8 mouse cellular contexts compared by ENCODE assay signal in genomic region chr1:60179376-60179775, GRCm38 (mm10). TPM values are rescaled to one million over a fixed set of nuclear protein-coding genes. Genes with fewer than 3 reads are reported as not detected.
DNase-seq lines count a peak whose midpoint lies in the region; ATAC-seq lines count a peak whose summit lies in the region.

No protein-coding gene starts in this region.

- peak overlapping the region; percentile 70 for H3K4me2 ChIP-seq in heart, embryonic 13.5 days
- peak overlapping the region; percentile 70 for H3K4me2 ChIP-seq in forebrain, embryonic 13.5 days
- peak overlapping the region; percentile 96 for H3K4me2 ChIP-seq in liver, embryonic 16.5 days (ENCODE audit: low read depth, low read length)

- peaks cover 17% of the 10 kb centered on the region for H3K4me1 ChIP-seq in heart, embryonic 13.5 days
- peaks cover 13% of the 10 kb centered on the region for H3K4me1 ChIP-seq in forebrain, embryonic 13.5 days
- peaks cover 5% of the 10 kb centered on the region for H3K4me1 ChIP-seq in liver, embryonic 16.5 days (ENCODE audit: control insufficient read depth, low read depth, low read length)

- H3K36me3 ChIP-seq in heart, embryonic 13.5 days = no peaks in the 10 kb centered on the region
- no peaks in the 10 kb centered on the region for H3K36me3 ChIP-seq in forebrain, embryonic 13.5 days (ENCODE audit: poor library complexity, severe bottlenecking)
- no peaks in the 10 kb centered on the region for H3K36me3 ChIP-seq in liver, embryonic 16.5 days (ENCODE audit: control insufficient read depth, insufficient read depth)

- no peak for DNase-seq in heart, postnatal 25 days (ENCODE audit: low spot score)
- peak; percentile 16 for DNase-seq in MN1 (ENCODE audit: low spot score)
- DNase-seq in adipocyte (ENCODE audit: low spot score) = no peak
- no peak for DNase-seq in left cerebral cortex, postnatal 25 days (ENCODE audit: low spot score in 2 of 2)
- no peak for DNase-seq in thymus, postnatal 36 days

- peak overlapping the region; percentile 90; the same call in 1 of the 2 replicates for H3K27ac ChIP-seq in heart, embryonic 13.5 days (replicated peaks)
- H3K27ac ChIP-seq in forebrain, embryonic 13.5 days = no peak overlapping the region
- H3K27ac ChIP-seq in liver, embryonic 16.5 days (ENCODE audit: low read length) = no peak overlapping the region

- no peaks in the 10 kb centered on the region for H3K9me3 ChIP-seq in heart, embryonic 13.5 days
- no peaks in the 10 kb centered on the region for H3K9me3 ChIP-seq in forebrain, embryonic 13.5 days (replicated peaks)
- no peaks in the 10 kb centered on the region for H3K9me3 ChIP-seq in liver, embryonic 16.5 days (replicated peaks; ENCODE audit: control insufficient read depth, low read length)

- WGBS in heart, embryonic 13.5 days = 31% methylated on average over 4 of the region's 4 CpGs
- 17% methylated on average over 4 of the region's 4 CpGs for WGBS in forebrain, embryonic 13.5 days
- 19% methylated on average over 4 of the region's 4 CpGs for WGBS in liver, embryonic 16.5 days (ENCODE audit: insufficient replicate concordance)

- peak overlapping the region; percentile 92 for H3K4me3 ChIP-seq in heart, embryonic 13.5 days
- H3K4me3 ChIP-seq in forebrain, embryonic 13.5 days = peak overlapping the region; percentile 94
- peak overlapping the region; percentile 91 for H3K4me3 ChIP-seq in liver, embryonic 16.5 days (ENCODE audit: low read depth, low read length)

- peak overlapping the region; percentile 83 for H3K9ac ChIP-seq in heart, embryonic 13.5 days
- H3K9ac ChIP-seq in forebrain, embryonic 13.5 days = peak overlapping the region; percentile 88
- no peak overlapping the region for H3K9ac ChIP-seq in liver, embryonic 16.5 days (ENCODE audit: low read depth, low read length)

- no peaks in the 10 kb centered on the region for H3K27me3 ChIP-seq in heart, embryonic 13.5 days (replicated peaks)
- H3K27me3 ChIP-seq in forebrain, embryonic 13.5 days = no peaks in the 10 kb centered on the region
- H3K27me3 ChIP-seq in liver, embryonic 16.5 days (ENCODE audit: control insufficient read depth, insufficient read depth, low read depth, low read length) = no peaks in the 10 kb centered on the region

- intact Hi-C loops in heart, postnatal 25 days (cut with DNase I) = no loop called here
- intact Hi-C loops in left cerebral cortex, postnatal 25 days (cut with DNase I) = no loop called here

- ATAC-seq in heart, embryonic 13.5 days (ENCODE audit: extremely low read depth, insufficient number of reproducible peaks, low FRiP score, low TSS enrichment) = no peak
- no peak for ATAC-seq in forebrain, embryonic 13.5 days
- ATAC-seq in liver, embryonic 16.5 days (ENCODE audit: low read depth) = no peak

RNA-seq across cellular contexts. Expression of gene Nbeal1, which starts 1.0 kb away (rescaled TPM):
- polyA plus RNA-seq in heart, embryonic 13.5 days (2015; fragmentation: Nextera tagmentation; extraction: Ambion mirVana) = 6.0 and 6.1 TPM in 2 replicates
- total RNA-seq in heart, postnatal 25 days (2021) = 10 to 100 TPM; 46.8 to 53.2 TPM
- 6.8 and 8.8 TPM in 2 replicates for polyA plus RNA-seq in forebrain, embryonic 13.5 days (2015; fragmentation: Nextera tagmentation; extraction: Ambion mirVana)
- 1.3 and 1.6 TPM in 2 replicates for polyA plus RNA-seq in liver, embryonic 16.5 days (2015; fragmentation: Nextera tagmentation; extraction: Ambion mirVana)
- total RNA-seq in left cerebral cortex, postnatal 25 days (2021) = 10 to 100 TPM; 22.7 to 25.6 TPM
